Mouse (Mus musculus) embryo, embryonic 11 days (tissue): ENCODE measurements around the gene Wdr48.

Source experiments
- DNase-seq: peaks from one replicate; pipeline ENCODE4 v3.0.0-alpha.2; 2015

The Wdr48 gene

DNA sequence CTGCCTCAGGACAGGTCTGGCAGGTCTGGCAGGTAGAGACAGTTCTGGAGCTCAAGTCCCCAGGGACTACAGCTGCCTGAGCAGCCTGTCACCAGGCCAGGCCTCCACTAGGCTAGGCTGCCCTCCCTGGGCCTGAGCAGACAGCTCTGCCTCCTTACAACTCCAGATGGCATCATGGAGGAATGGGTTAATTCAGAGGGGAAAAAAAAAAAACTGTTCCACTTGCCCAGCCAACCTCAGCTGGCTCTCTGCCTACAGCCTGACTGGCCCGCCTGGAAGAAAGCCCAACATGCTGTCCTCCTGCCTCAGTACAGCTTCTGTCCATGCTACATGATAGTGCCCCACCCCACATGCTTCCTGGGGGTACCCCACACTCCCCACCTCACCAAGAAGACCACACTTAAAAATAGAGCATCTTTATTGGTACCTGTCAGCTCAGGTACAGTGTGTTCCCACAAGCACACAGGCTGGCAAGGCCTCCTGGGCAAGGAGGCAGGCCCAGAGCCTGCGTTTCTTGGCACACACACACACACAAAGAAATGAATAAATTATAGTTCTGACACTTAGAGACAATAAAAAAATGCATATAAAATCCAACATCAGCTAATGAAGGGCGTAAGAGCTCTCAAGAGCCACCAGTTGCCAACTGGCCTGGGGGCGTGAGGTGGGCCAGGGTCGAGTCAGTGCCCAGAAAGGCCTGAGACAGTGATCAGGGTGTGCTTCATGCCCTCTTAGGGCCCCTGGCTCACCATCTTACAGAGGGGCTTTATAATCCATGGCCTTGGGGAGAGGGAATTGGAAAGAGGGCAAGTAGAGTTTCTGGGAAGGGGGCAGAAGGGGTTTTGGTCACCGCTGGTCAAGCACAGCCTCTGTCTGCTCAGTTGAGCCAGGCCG lies 76.3 kb downstream of the Wdr48 start:
- no peak for DNase-seq

DNA sequence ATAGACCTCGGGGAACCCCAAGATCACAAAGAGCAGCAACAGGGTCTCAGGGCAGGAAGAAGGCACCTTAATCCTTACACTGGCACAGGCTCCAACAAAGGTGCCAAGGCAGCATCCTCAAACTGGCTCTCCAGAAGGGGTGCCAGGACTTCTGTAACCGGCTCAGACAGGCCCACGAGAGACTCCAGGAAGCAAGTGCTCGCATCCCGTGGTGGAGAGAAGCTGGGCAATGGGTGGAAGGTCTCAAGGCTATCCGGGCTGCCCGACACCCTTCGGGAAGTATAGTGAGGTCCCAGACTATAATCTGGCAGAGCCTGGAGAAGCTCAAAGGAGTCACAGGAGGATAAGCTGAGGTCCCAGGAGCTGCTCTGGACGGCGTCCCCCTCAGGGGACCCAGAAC lies 77.5 kb downstream of the Wdr48 start:
- DNase-seq = no peak

DNA sequence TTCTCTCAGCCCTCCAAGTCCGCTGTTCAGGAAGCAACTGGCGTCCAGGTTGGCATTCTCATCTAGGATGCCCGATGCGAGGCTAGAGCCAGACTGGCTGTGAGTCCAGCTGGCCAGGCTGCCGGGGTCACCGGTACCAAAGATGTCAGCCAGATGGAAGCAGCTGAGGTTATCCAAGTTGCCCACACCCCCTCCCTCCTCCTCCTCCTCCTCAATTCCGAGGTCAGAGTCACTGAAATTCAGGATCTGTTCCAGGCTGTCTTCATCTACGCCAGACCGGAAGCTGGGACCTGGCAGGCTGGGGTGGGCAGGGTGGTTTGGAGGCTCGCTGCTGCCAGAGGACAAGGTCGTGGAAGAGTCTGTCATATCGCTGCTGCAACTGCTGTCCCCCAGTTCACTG lies 77.9 kb downstream of the Wdr48 start:
- DNase-seq = no peak

DNA sequence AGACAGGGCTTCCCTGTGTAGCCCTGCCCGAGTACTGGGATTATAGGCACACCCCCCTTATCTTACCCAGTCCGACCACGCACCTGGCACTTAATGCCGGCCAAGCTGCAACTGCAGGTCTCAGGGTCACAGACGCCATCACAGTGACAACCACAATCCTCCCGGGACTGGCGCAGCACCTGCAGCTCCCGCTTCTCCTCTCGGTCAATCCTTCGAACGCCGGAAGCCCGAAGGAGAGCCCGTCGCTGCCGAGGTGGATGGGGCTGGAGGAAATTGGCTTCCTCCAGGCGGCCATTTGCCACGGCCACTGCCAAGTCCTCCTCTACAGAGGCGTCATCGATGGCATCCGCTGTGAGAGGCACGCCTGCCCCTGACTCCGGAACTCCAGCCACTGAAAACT lies 78.6 kb downstream of the Wdr48 start:
- no peak for DNase-seq

DNA sequence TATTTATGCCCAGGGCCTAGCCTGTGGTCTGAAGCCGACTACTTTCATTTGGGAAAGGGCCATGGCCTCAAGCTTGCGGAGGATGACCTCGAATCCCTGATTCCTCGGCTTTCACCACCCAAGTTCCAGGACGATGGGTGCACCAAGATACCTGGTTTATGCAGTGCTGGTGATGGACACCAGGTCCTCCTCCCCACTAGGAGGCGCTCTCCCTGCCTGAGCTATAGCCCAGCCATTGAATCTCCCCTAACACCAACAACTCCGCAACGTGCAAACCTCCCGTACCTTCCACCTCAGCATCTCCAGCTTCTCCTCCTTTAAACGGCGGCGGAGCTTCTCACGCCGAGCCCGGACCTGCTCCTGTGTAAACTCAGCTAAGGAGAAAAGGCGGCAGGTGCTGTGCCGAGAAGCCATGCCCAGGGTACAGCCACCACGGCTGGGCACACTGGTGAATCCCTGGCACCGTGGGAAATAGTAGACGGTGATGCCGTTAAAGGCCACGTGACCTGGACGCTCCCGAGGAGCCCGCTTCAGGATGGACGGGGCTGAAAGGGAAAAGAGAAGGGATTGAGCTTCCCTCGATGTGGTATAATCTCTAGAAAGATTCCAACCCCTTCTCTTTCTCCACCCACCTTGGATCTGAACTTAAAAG lies 79.3 kb downstream of the Wdr48 start:
- DNase-seq = no peak

DNA sequence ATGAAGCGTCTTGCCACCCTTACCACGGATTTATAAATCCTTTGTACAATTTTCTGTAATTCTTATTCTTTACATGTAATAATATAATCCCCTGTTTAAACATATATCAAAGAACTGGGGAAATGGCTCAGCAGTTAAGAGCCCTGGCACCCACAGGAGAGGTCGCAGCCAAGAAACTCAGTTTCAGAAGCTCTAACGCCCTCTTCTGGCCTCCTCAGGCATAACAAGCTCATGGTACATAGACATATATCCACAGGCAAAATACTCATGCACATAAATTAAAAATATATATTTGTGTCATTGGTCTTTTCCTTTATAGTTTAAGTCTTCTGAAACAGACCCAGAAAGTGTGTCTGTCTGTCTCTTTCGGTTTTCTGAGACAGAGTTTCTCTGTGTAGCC lies 79.9 kb downstream of the Wdr48 start:
- DNase-seq = no peak

DNA sequence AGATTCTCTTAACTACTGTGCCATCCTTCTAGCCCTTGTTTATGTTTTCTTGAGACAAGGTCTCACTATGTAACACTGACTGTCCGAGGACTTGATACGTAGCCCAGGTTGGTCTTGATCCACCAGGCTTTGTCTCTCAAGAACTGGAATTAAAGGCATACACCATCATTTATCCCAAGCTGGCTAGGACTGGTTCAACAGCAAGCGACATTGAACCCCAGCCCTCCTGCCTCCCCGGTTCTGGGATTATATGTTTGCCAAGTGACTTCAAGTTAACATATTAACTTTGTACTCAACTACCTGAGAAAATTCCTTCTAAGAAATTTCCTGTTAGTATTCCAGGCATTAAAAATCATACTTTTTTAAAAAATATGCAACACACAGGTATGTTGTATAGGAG lies 80.6 kb downstream of the Wdr48 start:
- DNase-seq = no peak
